Mouse (Mus musculus): ENCODE results near the gene Gm49380. TPM values are rescaled to one million over a fixed set of nuclear protein-coding genes. Genes with fewer than 3 reads are reported as not detected.

Gm49380 gene
- polyA plus RNA-seq, 1 experiment from 2014 or later: not detected

DNA sequence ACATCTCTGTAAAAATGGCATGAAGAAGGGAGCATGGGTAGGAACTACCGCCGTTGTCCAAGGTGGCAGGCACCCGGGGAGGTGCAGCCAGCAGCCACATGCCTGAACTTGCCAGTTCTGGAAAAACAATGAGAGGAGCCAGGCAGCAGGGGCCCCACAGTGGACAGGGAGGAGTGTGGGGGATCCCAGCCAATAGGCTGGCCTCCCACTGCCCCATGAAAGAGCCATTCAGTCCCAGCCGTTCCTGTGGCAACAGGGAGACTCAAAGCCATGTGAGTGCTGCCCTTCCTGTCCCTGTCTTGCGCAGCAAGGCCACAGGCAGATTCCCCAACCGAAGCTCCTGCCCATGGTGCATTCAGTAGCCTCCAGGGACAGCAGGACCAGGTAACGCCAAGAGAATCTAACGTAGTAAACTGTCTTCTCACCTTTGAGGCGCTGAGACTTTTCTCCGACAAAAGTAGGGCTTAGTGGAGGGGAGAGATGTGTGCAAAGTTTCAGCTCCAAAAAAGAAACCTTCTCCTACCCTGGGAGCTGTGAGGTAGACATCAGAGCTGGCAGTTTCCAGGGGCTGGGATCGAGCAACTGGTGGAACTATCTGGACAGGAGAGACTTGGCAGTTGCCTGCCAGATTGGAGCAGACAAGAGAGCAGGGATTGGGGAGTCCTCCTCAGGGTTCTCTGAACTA, 41.2 kb downstream of the Gm49380 start:
- Histone ChIP-seq H3K4me2 (ENCODE audit: low read depth, low read length, severe bottlenecking) (peak overlapping the region; percentile 35; the same call in 1 of the 2 replicates), H3K4me1 (replicated peaks; ENCODE audit: control insufficient read depth, insufficient read depth, low read length) (peaks cover 26% of the 10 kb centered on the region), H3K27me3 (ENCODE audit: control insufficient read depth, insufficient read depth, low read length) (no peaks in the 10 kb centered on the region; the same call in 1 of the 2 replicates), H3K36me3 (ENCODE audit: control insufficient read depth, insufficient read depth, low read length) (no peaks in the 10 kb centered on the region), H3K9me3 (ENCODE audit: control insufficient read depth, low read length) (no peaks in the 10 kb centered on the region), H3K4me3 (ENCODE audit: low read depth, low read length) (no peak overlapping the region), H3K27ac (ENCODE audit: low read depth, low read length) (peak overlapping the region; percentile 80), H3K9ac (ENCODE audit: low read length) (peak overlapping the region; percentile 41)
- ATAC-seq (replicated peaks; ENCODE audit: low FRiP score) (peak; percentile 77), DNase-seq (ENCODE audit: low spot score) (peak; percentile 83)
- WGBS: 17% methylated on average over 11 of the region's 11 CpGs

GRCm38 (mm10) chr9:44070844-44071231, 42.5 kb downstream of the Gm49380 start:
- Histone ChIP-seq H3K4me3 (ENCODE audit: low read depth, low read length) (no peak overlapping the region), H3K36me3 (ENCODE audit: control insufficient read depth, insufficient read depth, low read length) (no peaks in the 10 kb centered on the region), H3K4me1 (replicated peaks; ENCODE audit: control insufficient read depth, insufficient read depth, low read length) (peaks cover 26% of the 10 kb centered on the region), H3K9me3 (ENCODE audit: control insufficient read depth, low read length) (no peaks in the 10 kb centered on the region), H3K27me3 (ENCODE audit: control insufficient read depth, insufficient read depth, low read length) (no peaks in the 10 kb centered on the region; the same call in 1 of the 2 replicates), H3K27ac (ENCODE audit: low read depth, low read length) (no peak overlapping the region), H3K4me2 (ENCODE audit: low read depth, low read length, severe bottlenecking) (no peak overlapping the region), H3K9ac (ENCODE audit: low read length) (peak overlapping the region; percentile 37; the same call in 1 of the 2 replicates)
- WGBS: 60% methylated on average over 8 of the region's 8 CpGs
- ATAC-seq (replicated peaks; ENCODE audit: low FRiP score): no peak
- DNase-seq (ENCODE audit: low spot score): no peak

GRCm38 (mm10) chr9:44070113-44070843, 43.0 kb downstream of the Gm49380 start:
- H3K27me3 ChIP-seq (ENCODE audit: control insufficient read depth, insufficient read depth, low read length): no peaks in the 10 kb centered on the region; the same call in 1 of the 2 replicates
- no peak overlapping the region; the same call in 1 of the 2 replicates for H3K9ac ChIP-seq (ENCODE audit: low read length)
- peaks cover 26% of the 10 kb centered on the region for H3K4me1 ChIP-seq (replicated peaks; ENCODE audit: control insufficient read depth, insufficient read depth, low read length)
- WGBS: 76% methylated on average over 14 of the region's 14 CpGs
- no peak overlapping the region for H3K27ac ChIP-seq (ENCODE audit: low read depth, low read length)
- no peaks in the 10 kb centered on the region for H3K36me3 ChIP-seq (ENCODE audit: control insufficient read depth, insufficient read depth, low read length)
- H3K4me3 ChIP-seq (ENCODE audit: low read depth, low read length): no peak overlapping the region
- ATAC-seq (replicated peaks; ENCODE audit: low FRiP score) (no peak), DNase-seq (ENCODE audit: low spot score) (no peak)
- H3K4me2 ChIP-seq (ENCODE audit: low read depth, low read length, severe bottlenecking): no peak overlapping the region
- no peaks in the 10 kb centered on the region for H3K9me3 ChIP-seq (ENCODE audit: control insufficient read depth, low read length)

- no peak overlapping the region for H3K4me2 ChIP-seq (ENCODE audit: low read depth, low read length, severe bottlenecking)
- WGBS: 23% methylated on average over 7 of the region's 7 CpGs
- no peak overlapping the region for H3K9ac ChIP-seq (ENCODE audit: low read length)
- no peaks in the 10 kb centered on the region for H3K9me3 ChIP-seq (ENCODE audit: control insufficient read depth, low read length)
- no peak overlapping the region for H3K4me3 ChIP-seq (ENCODE audit: low read depth, low read length)
- ATAC-seq (replicated peaks; ENCODE audit: low FRiP score) (no peak), DNase-seq (ENCODE audit: low spot score) (no peak)
- H3K4me1 ChIP-seq (replicated peaks; ENCODE audit: control insufficient read depth, insufficient read depth, low read length): peaks cover 26% of the 10 kb centered on the region
- no peaks in the 10 kb centered on the region for H3K36me3 ChIP-seq (ENCODE audit: control insufficient read depth, insufficient read depth, low read length)
- no peaks in the 10 kb centered on the region; the same call in 1 of the 2 replicates for H3K27me3 ChIP-seq (ENCODE audit: control insufficient read depth, insufficient read depth, low read length)
- H3K27ac ChIP-seq (ENCODE audit: low read depth, low read length): no peak overlapping the region
These were observed 44.0 kb downstream of the Gm49380 start for GRCm38 (mm10) chr9:44069252-44069651.

DNA sequence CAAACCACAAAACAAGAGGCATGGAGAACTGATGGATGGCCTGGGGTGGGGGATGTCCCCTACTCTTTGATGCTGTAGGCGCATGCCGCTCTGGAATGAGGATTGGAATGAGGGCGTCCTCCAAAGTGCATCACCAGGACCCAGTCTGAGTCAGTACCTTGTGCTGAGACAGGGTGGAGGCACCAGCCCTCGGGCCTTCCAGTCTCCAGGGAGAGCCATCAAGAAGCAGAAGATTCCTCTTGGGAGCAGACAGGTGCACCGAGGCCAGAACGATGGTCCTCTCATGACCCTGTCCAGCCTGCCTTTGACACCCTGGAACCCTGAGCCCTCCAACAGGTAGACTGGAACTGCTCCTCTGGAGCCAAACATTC, 45.4 kb downstream of the Gm49380 start:
- Histone ChIP-seq H3K4me1 (replicated peaks; ENCODE audit: control insufficient read depth, insufficient read depth, low read length) (peaks cover 20% of the 10 kb centered on the region), H3K27ac (ENCODE audit: low read depth, low read length) (no peak overlapping the region), H3K4me2 (ENCODE audit: low read depth, low read length, severe bottlenecking) (no peak overlapping the region), H3K9ac (ENCODE audit: low read length) (no peak overlapping the region), H3K27me3 (ENCODE audit: control insufficient read depth, insufficient read depth, low read length) (no peaks in the 10 kb centered on the region; the same call in 1 of the 2 replicates), H3K36me3 (ENCODE audit: control insufficient read depth, insufficient read depth, low read length) (no peaks in the 10 kb centered on the region), H3K4me3 (ENCODE audit: low read depth, low read length) (no peak overlapping the region), H3K9me3 (ENCODE audit: control insufficient read depth, low read length) (no peaks in the 10 kb centered on the region)
- DNase-seq (ENCODE audit: low spot score) (no peak), ATAC-seq (replicated peaks; ENCODE audit: low FRiP score) (no peak)
- 86% methylated on average over 6 of the region's 6 CpGs for WGBS

DNA sequence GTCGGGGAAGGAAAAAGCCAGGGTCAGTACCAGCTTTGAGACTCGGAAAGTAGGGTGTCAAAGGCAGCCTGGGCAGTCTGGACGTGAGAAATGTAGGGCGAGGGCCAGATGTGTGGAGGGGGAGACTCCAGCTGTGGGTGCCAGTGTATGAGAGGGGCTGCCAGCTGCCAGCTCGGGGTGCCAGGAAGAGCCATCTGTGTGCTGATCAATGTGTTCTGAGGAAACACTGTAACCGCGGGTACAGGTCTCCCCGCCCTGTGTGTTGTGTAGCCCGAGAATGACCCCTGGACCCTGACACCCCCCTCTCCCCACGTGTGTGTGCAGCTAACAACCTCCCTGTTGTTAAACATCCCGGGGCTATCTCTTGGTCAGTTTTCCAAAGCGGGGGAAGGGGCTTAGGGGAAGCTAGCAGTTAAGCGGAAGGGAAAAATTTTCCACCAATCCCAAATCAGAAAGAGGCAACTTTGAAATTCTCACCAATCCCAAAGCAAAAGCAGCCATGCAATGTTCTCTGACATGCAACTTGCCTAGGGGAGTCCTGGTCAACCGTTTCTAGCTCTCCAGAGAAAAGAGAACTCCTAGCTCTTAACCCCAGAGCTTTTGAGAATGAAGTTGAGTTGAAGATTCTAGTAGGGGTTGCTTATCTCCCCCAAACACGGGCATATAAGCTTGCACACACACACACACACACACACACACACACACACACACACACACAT, 45.9 kb downstream of the Gm49380 start:
- no peaks in the 10 kb centered on the region; the same call in 1 of the 2 replicates for H3K27me3 ChIP-seq (ENCODE audit: control insufficient read depth, insufficient read depth, low read length)
- peaks cover 15% of the 10 kb centered on the region for H3K4me1 ChIP-seq (replicated peaks; ENCODE audit: control insufficient read depth, insufficient read depth, low read length)
- H3K4me2 ChIP-seq (ENCODE audit: low read depth, low read length, severe bottlenecking): peak overlapping the region; percentile 78
- peak overlapping the region; percentile 48; the same call in 1 of the 2 replicates for H3K9ac ChIP-seq (ENCODE audit: low read length)
- H3K27ac ChIP-seq (ENCODE audit: low read depth, low read length): no peak overlapping the region
- ATAC-seq (replicated peaks; ENCODE audit: low FRiP score) (peak; percentile 52), DNase-seq (ENCODE audit: low spot score) (no peak)
- H3K9me3 ChIP-seq (ENCODE audit: control insufficient read depth, low read length): no peaks in the 10 kb centered on the region
- 8% methylated on average over 15 of the region's 15 CpGs for WGBS
- H3K36me3 ChIP-seq (ENCODE audit: control insufficient read depth, insufficient read depth, low read length): no peaks in the 10 kb centered on the region
- peak overlapping the region; percentile 38 for H3K4me3 ChIP-seq (ENCODE audit: low read depth, low read length)

GRCm38 (mm10) chr9:44066785-44067225, 46.5 kb downstream of the Gm49380 start, which contains the start of gene Usp2:
Usp2 (plus strand) TSS chr9:44067021.
- H3K27me3 ChIP-seq (ENCODE audit: control insufficient read depth, insufficient read depth, low read length): no peaks in the 10 kb centered on the region; the same call in 1 of the 2 replicates
- H3K4me3 ChIP-seq (ENCODE audit: low read depth, low read length): peak within 1 kb of the TSS; percentile 38
- under 1% methylated on average over 38 of the region's 38 CpGs for WGBS
- no peak within 1 kb of the TSS for H3K27ac ChIP-seq (ENCODE audit: low read depth, low read length)
- DNase-seq (ENCODE audit: low spot score) (peak; percentile 100), ATAC-seq (replicated peaks; ENCODE audit: low FRiP score) (peak; percentile 96)
- peak within 1 kb of the TSS; percentile 78 for H3K4me2 ChIP-seq (ENCODE audit: low read depth, low read length, severe bottlenecking)
- H3K4me1 ChIP-seq (replicated peaks; ENCODE audit: control insufficient read depth, insufficient read depth, low read length): peaks cover 9% of the 10 kb centered on the region; the same call in 1 of the 2 replicates
- H3K9ac ChIP-seq (ENCODE audit: low read length): peak within 1 kb of the TSS; percentile 48; the same call in 1 of the 2 replicates
- no peaks in the 10 kb centered on the region for H3K36me3 ChIP-seq (ENCODE audit: control insufficient read depth, insufficient read depth, low read length)
- no peaks in the 10 kb centered on the region for H3K9me3 ChIP-seq (ENCODE audit: control insufficient read depth, low read length)

- 29% methylated on average over 1 of the region's 1 CpGs for WGBS
- peaks cover 5% of the 10 kb centered on the region; the same call in 1 of the 2 replicates for H3K4me1 ChIP-seq (replicated peaks; ENCODE audit: control insufficient read depth, insufficient read depth, low read length)
- no peaks in the 10 kb centered on the region for H3K9me3 ChIP-seq (ENCODE audit: control insufficient read depth, low read length)
- ATAC-seq (replicated peaks; ENCODE audit: low FRiP score): no peak
- H3K27me3 ChIP-seq (ENCODE audit: control insufficient read depth, insufficient read depth, low read length): no peaks in the 10 kb centered on the region
- H3K9ac ChIP-seq (ENCODE audit: low read length): no peak overlapping the region
- no peak overlapping the region for H3K27ac ChIP-seq (ENCODE audit: low read depth, low read length)
- no peak overlapping the region for H3K4me2 ChIP-seq (ENCODE audit: low read depth, low read length, severe bottlenecking)
- H3K36me3 ChIP-seq (ENCODE audit: control insufficient read depth, insufficient read depth, low read length): no peaks in the 10 kb centered on the region
- no peak for DNase-seq (ENCODE audit: low spot score)
- no peak overlapping the region for H3K4me3 ChIP-seq (ENCODE audit: low read depth, low read length)
These were observed 48.1 kb downstream of the Gm49380 start for GRCm38 (mm10) chr9:44065177-44065576.
